Mouse (Mus musculus) adrenal gland, adult 8-10 months (tissue): ENCODE results near the gene Gm20441. TPM values are rescaled to one million over a fixed set of nuclear protein-coding genes. Genes with fewer than 3 reads are reported as not detected.
"Not testable (repeated sequence)": the region's sequence is repeated elsewhere in the genome, so short reads cannot be mapped to it uniquely, and the experiment has no call there.

Experiments
- DNase-seq: peaks from one replicate; pipeline ENCODE4 v3.0.0; 2022
- total RNA-seq, 4 experiments: library from RNA; stranded (reverse); gene quantifications; 2 replicates each; pipeline ENCODE4 v1.2.4; 2022

Gene Gm20441
- total RNA-seq, 4 experiments from 2014 or later: not detected

DNA sequence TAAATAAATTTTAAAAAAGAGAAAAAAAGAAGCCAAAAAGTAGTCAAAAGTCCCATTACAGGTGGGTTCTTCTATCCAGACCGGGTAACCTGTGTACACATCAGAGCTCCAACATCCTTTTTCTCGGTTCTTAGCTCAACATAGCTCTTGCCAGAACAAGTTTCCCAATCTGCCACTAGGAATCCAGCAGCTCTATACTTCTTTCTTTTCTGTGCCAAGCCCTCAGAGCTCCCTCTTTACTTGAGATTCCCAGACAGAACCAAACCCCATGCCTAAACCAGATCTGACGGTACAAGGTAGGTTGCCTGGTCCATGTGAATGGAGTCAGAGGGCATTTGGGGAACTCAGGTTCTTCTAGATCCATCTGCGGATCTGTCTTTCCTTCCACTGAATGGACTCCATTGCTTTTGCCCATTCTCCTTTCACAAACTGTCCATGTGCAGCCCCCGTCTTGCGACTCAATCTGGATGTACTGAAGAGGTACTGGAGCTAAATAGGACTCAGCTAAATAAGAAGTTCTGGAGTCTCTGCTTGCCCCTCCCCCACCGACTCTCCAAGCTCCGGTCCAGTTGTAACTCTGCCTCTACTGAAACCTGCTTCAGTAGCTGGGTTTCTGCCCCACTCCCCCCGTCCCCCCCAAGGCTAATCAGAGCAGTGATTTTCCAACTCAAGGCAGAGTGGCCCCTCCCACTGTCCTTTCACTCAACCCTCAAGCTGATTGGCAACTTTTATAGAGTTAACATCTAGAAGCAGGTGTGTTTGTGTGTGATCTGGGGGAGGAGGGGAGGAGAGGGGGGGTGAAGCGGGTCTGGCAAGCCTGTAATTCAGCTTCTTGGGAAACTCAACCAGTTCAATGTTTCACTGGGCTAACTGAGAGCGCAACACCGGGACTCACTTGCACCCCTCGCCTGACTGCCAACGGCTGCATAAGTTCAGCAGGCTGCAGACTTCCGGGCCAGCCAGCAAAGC, 1.3 kb downstream of the Gm20441 start:
- DNase-seq: no peak

DNA sequence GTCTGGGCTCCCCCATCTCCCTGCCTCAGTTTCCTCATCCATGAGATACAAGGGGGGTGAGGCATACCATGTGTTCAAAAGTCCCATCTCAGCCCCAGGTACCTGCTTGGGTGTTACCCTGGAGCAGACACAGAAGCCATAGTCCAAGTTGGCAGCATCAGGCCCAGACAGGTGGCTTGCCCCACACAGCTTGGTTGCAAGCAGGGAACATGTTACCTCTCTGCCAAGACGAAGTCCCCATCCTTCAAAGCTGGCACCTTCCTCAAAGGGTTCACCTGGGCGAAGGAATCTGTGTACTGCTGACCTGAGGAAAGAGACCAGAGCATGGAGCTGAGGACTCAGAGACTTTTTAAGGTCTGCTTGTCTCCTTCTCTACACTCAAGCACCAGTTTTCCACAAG, 2.9 kb downstream of the Gm20441 start:
- DNase-seq: no peak

DNA sequence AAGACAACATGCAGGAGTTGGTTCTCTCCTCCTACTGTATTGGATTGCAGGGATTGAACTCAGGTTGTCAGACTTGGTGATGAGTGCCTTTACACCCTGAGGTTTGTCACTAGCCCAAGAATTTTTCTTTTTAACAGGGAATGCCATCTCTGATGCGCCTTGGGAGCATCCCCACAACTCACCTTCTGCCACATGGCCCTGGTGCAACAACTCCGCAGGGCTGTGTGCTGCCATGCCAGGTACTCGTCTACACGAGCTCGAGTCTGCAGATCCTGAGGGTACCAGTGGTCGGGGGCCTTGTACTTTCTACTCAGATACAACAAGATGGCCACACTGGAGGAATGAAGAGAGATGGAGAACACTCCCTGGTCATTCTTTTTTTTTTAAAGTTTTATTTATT, 4.2 kb downstream of the Gm20441 start:
- no peak for DNase-seq

DNA sequence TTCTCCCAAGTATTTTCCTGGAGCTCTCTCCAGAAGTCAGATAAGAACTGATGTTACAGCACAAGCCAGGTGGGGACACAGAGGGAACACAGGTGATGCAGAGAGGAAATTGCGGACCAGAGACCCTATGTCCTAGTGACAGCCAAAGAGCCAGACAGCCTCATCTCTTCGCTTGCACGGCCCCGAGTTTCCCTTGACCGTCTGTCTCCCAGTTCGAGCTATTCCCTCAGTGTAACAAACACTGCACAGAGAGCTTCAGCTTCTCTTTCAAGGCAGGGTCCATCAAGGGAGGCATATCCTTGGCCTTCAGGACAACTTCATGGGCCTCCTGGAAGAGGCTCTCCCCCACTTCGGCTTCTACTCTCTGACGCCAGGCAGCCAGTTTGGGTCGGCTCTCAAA, 6.2 kb downstream of the Gm20441 start:
- no peak for DNase-seq

DNA sequence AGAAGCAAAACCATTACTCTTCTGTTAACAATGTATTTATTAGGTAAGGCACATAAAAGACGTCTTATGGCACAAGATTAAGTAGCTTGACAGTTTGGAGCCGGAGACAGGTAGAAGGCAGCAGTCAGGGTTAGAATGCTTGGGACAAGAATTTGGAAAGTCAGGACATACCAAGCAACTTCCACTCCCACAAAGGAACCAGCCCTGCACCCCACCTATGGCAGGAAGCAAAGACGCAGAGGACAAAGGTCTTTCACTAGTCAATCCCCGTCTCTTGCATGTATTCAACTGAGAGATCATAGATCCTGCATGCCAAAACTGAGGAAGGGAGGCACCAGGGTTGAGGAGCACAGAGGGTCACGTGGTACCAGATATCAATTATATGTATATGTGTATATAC, 6.7 kb downstream of the Gm20441 start:
- DNase-seq: no peak

DNA sequence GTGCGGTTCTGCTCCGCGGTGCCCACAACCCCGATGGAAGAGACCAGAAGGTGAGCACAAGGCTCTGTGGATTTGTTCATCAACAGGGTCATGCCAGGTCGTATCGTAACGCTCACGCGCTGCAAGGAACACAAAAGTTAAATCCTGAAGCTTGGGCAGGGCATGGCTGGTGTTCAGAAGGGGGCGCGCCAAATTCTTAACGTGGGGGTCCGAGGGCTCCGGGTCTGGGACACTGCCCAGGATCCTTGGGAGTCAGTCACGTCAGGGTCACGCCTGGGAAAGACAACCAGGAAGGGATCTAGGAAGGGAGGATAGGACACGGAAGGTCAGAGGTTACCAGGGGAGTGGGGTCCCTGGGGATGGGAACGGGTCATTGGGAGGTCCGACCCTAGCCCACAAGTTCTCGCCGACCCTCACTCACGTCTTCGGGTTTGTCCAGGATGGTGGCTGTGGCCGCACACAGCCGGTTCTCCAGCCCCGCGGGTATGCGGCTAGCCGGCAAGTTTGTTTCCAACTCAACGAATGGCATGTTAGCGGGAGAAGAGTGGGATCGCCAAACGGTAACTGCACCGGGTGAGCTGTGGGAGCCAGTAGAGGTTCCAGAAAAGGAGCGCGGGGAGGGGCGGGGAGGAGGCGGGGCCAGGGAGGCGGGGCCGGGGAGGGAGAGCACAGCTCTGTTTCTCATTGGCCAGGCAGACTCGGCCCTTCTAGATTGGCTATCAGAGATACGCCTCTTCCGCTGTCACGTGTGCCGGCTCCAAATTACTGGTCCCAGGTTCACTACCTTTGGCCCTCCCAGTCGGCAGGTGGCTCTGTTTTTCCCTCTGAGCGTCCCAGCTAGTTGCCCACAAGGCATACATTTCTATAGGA, 7.7 kb downstream of the Gm20441 start, which contains the start of gene Ddt:
Ddt (minus strand) TSS at position 620 of the 870 bp plus-strand sequence.
- peak; percentile 82 for DNase-seq

DNA sequence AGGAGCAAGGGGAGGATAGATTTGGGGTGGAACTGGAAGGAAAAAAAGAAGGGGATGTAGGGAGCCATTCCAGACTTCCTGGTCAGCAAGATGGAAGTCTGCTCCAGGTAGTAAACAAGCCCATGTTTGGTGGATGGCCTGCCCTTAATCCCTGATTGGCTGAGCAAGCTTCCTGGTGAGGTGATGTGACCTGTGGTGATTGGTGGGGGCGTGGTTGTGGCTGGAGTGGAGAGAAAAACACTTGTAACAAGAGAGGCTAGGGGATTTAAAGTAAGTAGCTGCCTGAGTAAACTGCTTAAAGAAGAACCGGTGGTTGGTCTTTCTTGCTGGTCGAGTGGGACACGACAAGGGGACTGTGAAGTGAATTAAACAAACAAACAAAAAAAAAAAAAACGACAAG, 13.0 kb downstream of the Gm20441 start:
- DNase-seq: not testable (repeated sequence)

DNA sequence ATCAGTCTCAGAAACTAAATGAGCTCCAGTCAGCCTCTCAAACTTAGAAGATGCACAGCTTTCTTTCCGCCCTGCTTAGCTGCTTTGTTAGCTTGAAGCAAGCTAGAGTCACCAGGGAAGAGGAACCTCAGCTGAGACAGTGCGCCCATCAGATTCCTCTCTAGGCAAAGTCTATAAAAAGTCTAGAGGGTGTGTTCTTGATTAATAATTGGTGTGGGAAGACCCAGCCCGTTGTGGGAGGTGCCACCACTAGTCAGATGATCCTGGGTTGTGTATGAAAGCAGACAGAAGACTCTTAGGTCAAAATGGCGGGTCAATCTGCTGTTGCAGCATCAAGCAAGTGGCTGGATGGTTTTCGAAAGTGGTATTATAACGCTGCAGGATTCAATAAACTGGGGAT, 13.9 kb downstream of the Gm20441 start:
- no peak for DNase-seq

DNA sequence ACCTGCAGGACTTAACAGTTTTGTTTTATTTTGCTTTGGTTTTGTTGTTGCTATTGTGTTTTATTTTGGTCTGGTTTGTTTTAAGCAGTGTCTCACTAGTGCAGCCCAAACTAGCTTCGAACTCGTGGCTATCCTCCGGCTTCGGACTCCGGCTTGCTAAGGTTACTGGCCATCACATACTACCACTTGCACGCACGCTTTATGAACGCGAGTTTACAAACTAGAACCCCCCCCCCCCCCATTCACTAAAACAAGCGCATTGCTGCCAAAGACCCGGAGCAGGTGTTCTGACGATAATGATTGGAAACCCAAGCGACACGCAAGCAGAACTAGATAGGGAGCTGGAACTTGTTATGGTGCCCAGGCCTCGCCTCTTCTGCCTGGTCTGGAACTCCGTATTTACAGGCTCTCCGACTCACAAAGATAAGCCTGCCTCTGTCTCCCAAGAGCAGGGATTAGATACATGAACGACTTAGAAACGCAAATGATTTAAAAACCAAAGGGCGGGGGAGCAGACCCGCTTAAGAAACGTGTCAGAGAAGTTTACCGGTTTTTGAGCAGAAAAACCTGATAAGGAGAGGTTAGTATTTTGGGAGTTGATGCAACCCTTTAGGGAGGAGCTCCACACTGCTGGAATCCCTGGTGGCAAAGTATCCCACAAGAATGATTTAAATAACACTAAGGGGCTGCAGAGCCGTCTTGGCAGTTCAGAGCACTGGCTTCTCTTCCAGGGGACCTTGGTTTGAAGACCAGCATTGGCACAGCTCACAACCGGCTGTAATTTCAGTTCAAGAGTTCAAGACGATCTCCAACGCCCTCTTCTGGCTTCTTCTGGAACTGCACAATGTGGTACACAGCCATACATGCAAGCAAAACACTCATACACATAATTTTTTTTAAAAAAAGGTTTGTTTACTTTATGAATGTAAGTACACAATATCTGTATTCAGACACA, 16.0 kb downstream of the Gm20441 start:
- DNase-seq: peak; percentile 43

DNA sequence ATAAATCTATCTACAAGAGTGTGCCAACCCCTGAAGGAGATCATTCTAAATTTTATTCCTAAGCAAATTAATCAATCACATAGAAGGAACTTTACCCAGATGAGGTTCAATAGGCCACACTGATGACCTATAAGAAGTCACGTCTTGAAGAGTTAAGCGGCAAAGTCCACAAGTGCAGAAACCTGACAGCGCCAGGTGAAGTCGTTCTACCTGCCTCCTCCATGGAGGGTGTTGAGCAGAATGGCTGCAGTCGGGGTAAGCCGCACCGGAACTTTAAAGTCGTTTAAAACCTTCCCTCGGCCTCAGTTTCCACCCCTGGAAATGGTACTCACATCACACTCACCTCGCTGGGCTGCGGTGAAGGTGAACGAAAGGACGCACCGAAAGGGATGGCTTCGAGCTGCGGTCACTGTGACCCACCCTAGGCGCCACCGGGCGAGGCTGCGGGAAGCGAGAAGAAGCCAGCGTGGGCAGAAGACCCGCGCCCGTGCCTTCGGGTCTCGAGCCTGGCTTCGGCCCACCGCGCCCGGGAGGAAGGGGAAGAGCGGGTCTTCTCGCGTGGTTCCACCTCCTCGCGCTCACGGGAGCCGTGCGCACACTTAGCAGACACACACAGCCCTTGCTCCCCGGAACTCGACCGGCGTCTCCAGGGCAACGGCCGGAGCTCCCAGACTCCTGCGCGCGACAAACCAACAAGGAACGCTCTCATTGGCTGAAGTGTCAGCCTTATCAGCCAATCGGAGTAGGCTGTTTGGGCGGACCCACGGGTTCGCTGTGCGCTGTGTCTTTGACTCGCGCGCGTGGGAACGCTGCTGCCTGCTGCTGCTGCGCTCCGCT, 16.9 kb downstream of the Gm20441 start, which contains the start of gene Cabin1:
Cabin1 (minus strand) TSS at position 660 of the 837 bp plus-strand sequence.
- DNase-seq: peak; percentile 97

DNA sequence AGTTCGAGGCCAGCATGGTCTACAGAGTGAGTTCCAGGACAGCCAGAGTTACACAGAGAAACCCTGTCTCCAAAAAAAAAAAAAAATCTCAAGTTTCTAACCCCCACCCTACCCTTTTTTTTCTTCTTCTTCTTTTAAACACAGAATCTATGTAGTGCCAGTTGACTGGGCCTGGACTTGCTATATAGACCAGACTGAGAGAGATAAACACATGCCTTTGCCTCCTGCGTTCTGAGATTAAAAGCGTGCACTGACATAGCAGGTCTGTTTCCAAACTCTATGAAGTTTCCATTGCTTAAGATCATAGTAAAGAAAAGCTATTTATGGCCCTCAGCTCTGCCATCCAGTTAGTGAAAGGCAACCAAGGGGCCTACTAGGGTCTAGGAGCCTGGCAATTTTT, 18.3 kb downstream of the Gm20441 start:
- DNase-seq: no peak

DNA sequence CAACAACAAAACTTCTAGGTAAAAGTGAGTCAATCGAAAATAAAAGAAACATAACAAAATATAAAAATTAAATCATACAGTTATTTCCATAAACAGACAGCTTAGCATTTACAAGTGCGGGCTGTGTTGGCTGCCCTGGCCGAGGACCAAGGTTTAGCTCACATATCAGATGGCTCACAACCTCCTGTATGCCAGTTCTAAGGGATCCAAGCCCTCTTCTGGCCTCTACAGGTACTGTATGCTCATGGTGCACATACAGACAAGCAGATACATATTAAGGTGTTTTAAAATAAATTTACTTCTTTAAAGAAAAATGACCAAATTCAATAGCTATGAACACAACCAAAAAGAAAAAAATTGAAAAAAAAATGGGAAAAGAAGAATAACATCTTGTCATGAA, 20.4 kb downstream of the Gm20441 start:
- no peak for DNase-seq

DNA sequence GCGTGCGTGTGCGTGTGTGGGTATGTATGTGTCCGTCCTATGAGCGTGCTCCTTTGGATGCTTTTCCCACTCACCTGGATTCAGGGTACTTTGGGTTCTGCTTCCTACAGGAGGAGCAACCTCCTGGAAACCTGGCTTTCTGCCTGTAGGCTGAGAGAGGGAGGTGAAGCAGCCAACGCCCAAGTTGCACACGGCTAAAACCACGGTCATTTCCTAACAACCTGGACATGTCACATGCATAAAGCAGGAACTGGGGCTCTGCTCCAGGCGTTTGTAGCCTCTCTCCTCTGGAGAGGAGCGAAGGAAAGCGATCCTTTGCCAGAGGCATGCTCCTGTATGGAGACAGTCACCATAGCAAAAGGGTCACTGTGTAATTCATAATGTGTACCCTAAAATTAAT, 24.0 kb downstream of the Gm20441 start:
- no peak for DNase-seq

DNA sequence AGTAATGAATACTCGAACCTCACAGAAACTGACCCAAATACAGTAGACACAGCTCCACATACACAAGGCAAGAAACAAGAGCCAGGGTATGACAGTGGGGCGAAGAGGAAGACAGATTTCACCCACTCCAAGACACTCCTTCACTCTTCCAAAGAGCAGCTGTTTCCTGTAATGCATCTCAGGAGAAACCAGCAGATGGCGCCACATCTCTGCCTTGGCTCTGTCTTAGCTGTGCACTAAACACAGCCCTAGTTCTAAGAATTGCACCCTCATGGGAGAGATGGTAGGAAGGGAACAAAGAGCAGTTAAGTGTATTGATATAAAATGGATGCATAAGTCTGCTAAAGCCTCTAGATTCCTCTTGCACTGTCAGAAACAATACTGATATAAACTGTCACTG, 36.7 kb downstream of the Gm20441 start:
- peak; percentile 39 for DNase-seq

DNA sequence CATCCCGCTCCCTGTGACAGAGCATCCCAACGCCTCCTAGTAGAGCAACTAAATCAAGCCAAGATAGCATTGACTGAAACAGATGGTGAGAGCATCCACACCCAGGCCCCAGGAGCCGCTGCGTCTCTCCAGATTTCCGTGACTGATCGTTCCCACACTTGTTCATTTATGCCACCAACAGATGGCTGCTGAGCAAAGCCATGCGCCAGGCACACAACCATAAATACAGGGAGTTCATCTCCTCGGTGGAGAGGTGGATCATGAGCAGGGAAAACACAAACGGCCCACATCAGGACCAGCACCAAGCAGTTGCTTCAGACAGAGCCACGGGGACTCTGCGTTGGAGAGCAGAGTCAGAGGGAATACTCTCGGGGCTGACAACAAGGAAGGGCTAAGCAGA, 37.4 kb downstream of the Gm20441 start:
- DNase-seq: no peak

DNA sequence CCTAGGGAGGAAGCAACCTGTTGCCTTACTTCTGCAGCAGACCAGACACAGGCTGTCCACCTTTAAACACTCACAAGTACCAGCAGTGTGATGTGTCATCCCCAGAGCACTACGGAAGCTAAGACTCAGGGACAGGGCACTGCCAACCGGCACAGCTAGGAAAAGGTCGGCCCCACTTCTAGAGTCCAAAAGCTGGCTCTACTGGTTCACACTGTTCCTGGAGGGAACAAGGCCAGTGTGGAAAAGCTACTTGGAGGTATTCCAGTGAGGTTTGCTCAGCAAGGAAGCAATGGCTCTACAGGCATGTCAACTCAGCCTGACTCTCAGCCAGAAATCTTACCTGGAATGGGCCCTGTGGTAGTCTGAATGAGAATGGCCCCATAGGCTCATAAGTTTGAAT, 39.9 kb downstream of the Gm20441 start:
- DNase-seq: no peak

DNA sequence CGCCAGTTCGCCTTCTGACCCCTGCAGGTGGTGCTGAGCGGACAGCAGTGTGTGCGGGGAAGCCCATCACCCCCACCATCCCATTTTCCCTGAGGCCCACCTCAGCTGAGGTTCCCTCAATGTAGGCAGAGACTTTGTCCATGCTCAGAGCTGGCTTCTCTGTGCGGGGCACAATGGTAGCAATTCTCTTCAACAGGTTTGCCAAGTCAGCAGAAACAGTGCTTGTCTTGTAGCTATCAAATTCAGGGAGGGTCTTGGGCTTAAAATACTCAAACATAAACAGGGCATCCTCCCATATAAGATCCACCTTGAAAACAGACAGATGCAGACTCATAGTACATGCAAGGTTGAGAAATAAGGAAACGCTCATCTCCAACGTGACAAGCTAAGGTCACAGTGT, 55.3 kb downstream of the Gm20441 start:
- DNase-seq: no peak
